Mouse (Mus musculus) thymus, postnatal 14 days (tissue): Measurements from ENCODE around the gene Endog.

Experiments used
- DNase-seq: peaks from one replicate; pipeline ENCODE4 v3.0.0; 2021

Endog gene

GRCm38 (mm10) chr2:30212169-30212545 lies 40.9 kb downstream of the Endog start:
- no peak for DNase-seq

DNA sequence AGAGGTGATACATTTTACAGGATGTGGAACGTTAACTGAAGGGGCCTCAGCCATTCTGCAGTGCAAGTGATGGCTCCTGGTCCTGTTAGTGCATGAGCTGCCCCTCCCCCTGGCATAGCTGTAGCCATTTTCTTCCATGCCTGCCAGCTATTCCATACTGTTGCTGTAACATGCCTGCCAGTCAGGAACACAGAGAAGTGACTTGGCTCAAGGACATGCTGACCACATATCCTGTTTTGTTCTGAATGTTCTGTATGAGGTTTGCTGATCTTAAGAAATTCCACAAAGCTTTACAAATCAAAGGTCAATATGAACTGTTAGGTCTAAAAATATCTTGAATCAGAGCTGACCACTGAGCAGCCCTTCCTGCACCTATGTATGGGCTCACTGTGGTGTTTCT lies 41.7 kb downstream of the Endog start:
- no peak for DNase-seq

- no peak for DNase-seq
These were observed 43.5 kb downstream of the Endog start for GRCm38 (mm10) chr2:30214745-30215144.

DNA sequence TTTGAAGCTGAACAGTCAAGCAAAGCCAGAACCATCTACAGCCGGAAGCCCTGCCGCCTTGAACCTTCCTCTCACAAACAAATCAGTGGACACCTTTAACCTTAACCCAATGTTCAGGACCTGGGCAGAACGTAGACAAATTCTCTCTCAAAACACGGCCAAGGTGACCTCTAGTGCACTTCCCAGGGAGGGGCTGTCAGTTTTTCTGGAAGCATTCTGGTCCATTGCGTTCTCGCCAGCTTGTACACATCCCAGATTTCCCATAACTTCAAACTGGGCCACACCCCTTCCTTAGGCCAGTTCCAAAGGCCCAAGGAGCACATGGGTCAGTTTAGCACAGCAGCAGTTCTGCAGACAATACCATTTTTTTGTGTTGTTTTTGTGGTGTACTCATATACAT lies 44.2 kb downstream of the Endog start:
- no peak for DNase-seq

DNA sequence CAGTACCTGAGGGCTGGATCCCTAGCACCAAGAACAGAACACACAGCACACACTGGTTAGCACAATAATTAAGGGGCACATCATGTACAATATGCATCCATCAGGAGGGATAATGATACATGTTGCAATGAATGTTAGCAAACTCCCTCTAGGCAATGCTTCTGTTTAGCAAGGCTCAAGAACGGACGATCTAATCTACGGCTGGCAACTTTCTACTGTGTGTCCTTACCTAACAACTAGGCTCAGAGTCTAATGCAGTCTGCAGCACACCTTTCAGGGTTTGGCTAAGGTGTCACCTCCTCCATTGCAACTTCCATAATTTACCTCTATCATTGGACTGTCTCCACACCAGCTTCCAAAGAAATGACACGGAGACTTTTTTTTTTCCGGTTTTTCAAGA lies 45.0 kb downstream of the Endog start:
- DNase-seq, result no peak
